Mouse (Mus musculus) thymus, adult 2 months (tissue): ENCODE measurements around the gene Gimap3. TPM values are rescaled to one million over a fixed set of nuclear protein-coding genes. Genes with fewer than 3 reads are reported as not detected.

Experiments used
- DNase-seq: peaks from one replicate; pipeline ENCODE4 v3.0.0; 2021
- H3K27ac ChIP-seq: fragments of 200-500 bp; 2 replicates; pipeline ENCODE4 v1.5.1; 2012; ENCODE audit warnings: low read length, control low read depth; ENCODE audit not compliant: control insufficient read depth, insufficient read depth
- H3K27me3 ChIP-seq: fragments of 200-500 bp; 2 replicates; pipeline ENCODE4 v1.6.1; 2012; ENCODE audit warnings: mild to moderate bottlenecking, low read length, moderate library complexity, mixed read lengths; ENCODE audit not compliant: control insufficient read depth, insufficient read depth
- H3K36me3 ChIP-seq: fragments of 200-500 bp; 2 replicates; pipeline ENCODE4 v1.6.1; 2012; ENCODE audit warnings: mild to moderate bottlenecking, low read length, moderate library complexity; ENCODE audit not compliant: control insufficient read depth, insufficient read depth
- H3K4me1 ChIP-seq: fragments of 200-500 bp; replicated peaks from 2 replicates; pipeline ENCODE4 v1.6.1; 2012; ENCODE audit warnings: low read length; ENCODE audit not compliant: control insufficient read depth, insufficient read depth
- H3K4me3 ChIP-seq: fragments of 200-500 bp; 2 replicates; pipeline ENCODE4 v1.5.1; 2012; ENCODE audit warnings: mild to moderate bottlenecking, low read length, control low read depth, moderate library complexity; ENCODE audit not compliant: control insufficient read depth, insufficient read depth
- CTCF ChIP-seq: fragments of 200-500 bp; IDR thresholded peaks from 2 replicates; pipeline ENCODE4 v1.5.1; 2012; ENCODE audit warnings: mild to moderate bottlenecking, control low read depth, low read length, moderate library complexity, borderline replicate concordance; ENCODE audit not compliant: control insufficient read depth, poor library complexity, insufficient read depth; ENCODE audit errors: extremely low read depth
- POLR2A ChIP-seq: fragments of 200-500 bp; IDR thresholded peaks from 2 replicates; pipeline ENCODE4 v1.6.1; 2012; ENCODE audit warnings: mild to moderate bottlenecking, low read length, control low read depth, moderate library complexity; ENCODE audit not compliant: control insufficient read depth, poor library complexity, insufficient read depth; ENCODE audit errors: extremely low read depth
- WGBS: fragments of 180-500 bp; shearing (Covaris S2); methylation state at CpG from one replicate; pipeline ENCODE4 v1.1.7; 2018; 5-methylcytosine and 5-hydroxymethylcytosine counted together
- polyA plus RNA-seq: library from polyadenylated mRNA; depleted of rRNA; stranded (reverse); fragments of >200 nt; gene quantifications from 2 replicates; pipeline ENCODE4 v1.2.3, GENCODE M21; 2012

Gimap3 gene
- polyA plus RNA-seq, 1 experiment: 61.3 TPM

DNA sequence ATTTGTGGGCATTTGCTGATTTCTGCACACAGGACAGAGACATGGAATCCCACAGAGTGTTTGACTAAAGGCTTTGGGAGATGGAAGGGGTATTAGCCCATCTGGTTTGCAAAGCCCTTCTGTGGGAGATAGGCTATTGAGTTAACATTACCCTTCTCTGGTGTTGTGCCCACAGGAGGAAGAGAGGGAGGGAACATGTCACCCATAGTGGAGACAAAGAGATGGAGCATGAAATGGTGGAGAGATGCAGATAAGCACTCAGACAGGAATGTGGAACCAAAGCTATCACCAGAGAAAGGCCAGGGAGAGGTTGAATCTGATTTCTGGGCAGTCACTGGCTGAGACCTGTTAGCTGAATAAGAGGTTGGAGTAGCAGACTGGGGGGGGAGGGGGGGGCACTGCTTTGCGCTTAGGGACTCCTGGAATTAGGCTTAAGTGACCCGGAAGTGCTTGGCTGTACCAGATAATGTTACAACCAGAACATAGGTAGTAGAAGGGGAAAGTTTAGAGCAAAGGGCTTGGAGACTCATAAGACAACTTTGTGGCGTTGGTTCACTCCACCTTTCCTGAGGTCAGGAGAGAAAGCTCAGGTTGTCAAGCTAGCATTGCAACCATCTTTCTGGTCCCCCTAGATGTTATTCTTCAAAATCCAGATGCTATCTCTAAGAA lies 30.0 kb downstream of the Gimap3 start:
- H3K27ac ChIP-seq: peak overlapping the region; percentile 99
- no peaks in the 10 kb centered on the region for H3K27me3 ChIP-seq
- DNase-seq: no peak
- peaks cover 14% of the 10 kb centered on the region for H3K36me3 ChIP-seq
- peaks cover 40% of the 10 kb centered on the region for H3K4me1 ChIP-seq
- TF ChIP-seq CTCF (no peak), POLR2A (no peak)
- H3K4me3 ChIP-seq: peak overlapping the region; percentile 98
- 4% methylated on average over 3 of the region's 3 CpGs for WGBS

DNA sequence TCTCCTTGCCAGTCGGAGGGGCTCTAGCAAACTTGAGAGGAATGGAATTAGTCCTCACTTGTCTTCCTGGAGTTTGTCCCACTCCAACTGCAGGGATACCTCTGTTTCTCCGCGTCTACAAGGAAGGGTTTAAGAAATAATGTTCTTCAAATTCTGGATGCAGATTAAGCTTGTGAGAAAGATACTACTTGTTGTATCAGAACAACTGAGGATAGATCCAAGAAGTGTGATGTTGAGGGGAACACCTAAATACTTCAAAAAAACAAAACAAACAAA lies 30.9 kb downstream of the Gimap3 start:
- Histone ChIP-seq H3K4me3 (peak overlapping the region; percentile 48), H3K27me3 (no peaks in the 10 kb centered on the region), H3K4me1 (peaks cover 38% of the 10 kb centered on the region), H3K27ac (peak overlapping the region; percentile 99), H3K36me3 (peaks cover 14% of the 10 kb centered on the region)
- 9% methylated on average over 3 of the region's 3 CpGs for WGBS
- DNase-seq: no peak
- TF ChIP-seq CTCF (no peak), POLR2A (no peak)

GRCm38 (mm10) chr6:48738961-48739779 lies 31.5 kb downstream of the Gimap3 start, which contains the start of gene Gimap1:
Gene Gimap1, plus strand, starts transcription at chr6:48739054.
- H3K4me1 ChIP-seq: peaks cover 40% of the 10 kb centered on the region
- peak; percentile 81 for DNase-seq
- TF ChIP-seq POLR2A (peak; percentile 93), CTCF (no peak)

DNA sequence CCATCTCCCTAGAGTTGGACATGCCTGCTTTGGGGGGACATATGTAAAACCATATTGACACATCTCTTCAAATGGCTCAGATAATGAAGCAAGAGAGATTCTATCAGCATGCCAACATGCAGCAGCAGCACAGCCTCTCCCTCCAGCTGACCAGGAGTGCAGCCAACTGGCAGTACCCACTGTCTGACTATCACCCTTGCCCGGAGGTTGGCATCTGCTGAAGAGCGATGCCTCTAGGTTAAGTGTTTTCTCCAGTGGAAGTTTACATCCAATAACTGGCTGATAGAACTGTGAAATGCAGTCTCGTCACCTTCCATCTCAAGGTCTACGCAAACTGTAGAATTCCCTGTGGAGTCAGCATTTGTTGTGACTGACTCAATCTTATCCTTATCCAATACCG lies 33.0 kb downstream of the Gimap3 start:
- TF ChIP-seq CTCF: no peak
- TF ChIP-seq POLR2A: no peak
- H3K36me3 ChIP-seq: peaks cover 9% of the 10 kb centered on the region
- no peaks in the 10 kb centered on the region for H3K27me3 ChIP-seq
- peaks cover 34% of the 10 kb centered on the region for H3K4me1 ChIP-seq
- H3K27ac ChIP-seq: peak overlapping the region; percentile 93
- no peak for DNase-seq
- WGBS: 80% methylated on average over 5 of the region's 5 CpGs
- peak overlapping the region; percentile 45 for H3K4me3 ChIP-seq

More at GRCm38 (mm10) chr6:48738961-48739779, 31.5 kb downstream of the Gimap3 start, which contains the start of gene Gimap1:
- H3K27ac ChIP-seq: peak within 1 kb of the TSS; percentile 99
- H3K36me3 ChIP-seq: peaks cover 14% of the 10 kb centered on the region
- peak within 1 kb of the TSS; percentile 93 for H3K4me3 ChIP-seq
- H3K27me3 ChIP-seq: no peaks in the 10 kb centered on the region
- WGBS: 2% methylated on average over 15 of the region's 15 CpGs

DNA sequence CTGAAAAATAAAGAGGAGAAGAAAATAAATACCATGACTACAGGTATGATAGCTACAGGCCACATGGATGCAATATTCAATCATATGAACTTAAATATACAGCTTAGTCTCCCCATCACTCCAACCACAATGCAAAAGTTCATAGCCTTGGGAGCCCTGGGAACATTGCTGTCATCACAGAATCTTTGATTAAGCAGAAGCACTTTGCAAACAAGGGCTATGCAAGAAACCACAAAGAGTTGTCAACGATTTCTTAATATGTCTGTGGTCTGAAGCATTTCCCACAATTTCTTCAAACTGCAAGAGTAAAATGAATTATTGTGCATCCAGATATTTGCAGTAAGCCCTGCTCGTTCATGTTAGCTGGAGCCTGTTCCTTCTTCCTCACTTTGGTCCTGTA lies 33.6 kb downstream of the Gimap3 start:
- WGBS: 4% methylated on average over 2 of the region's 2 CpGs
- peak overlapping the region; percentile 93 for H3K27ac ChIP-seq

GRCm38 (mm10) chr6:48733660-48734059 lies 37.0 kb downstream of the Gimap3 start:
- peaks cover 27% of the 10 kb centered on the region for H3K4me1 ChIP-seq

More for the DNA sequence above, 33.6 kb downstream of the Gimap3 start:
- no peaks in the 10 kb centered on the region for H3K27me3 ChIP-seq
- H3K36me3 ChIP-seq: peaks cover 2% of the 10 kb centered on the region
- DNase-seq: no peak
- TF ChIP-seq POLR2A (no peak), CTCF (no peak)
- no peak overlapping the region for H3K4me3 ChIP-seq
- H3K4me1 ChIP-seq: peaks cover 28% of the 10 kb centered on the region

DNA sequence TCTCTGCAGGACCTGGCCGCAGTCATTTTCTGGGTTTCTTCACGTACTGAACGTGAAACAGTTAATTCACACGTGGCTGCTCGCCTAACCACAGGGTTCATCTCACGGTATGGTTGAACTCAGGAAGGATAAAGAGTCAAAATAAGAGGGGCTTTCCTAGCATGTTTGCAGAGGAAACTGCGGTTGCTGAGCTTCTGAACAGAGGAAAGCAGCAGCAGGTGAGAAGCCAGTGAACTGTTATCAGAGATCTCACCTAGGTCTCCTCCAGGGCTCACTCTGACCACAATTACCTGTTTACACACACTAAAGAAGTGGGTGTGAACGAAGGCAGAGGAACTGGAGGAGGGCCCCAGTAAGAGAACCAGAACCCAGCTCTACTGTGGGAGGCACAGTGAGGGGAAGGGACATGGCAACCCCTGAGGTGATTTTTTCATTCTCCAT lies 37.8 kb downstream of the Gimap3 start:
- Histone ChIP-seq H3K27me3 (no peaks in the 10 kb centered on the region), H3K4me1 (peaks cover 33% of the 10 kb centered on the region), H3K27ac (peak overlapping the region; percentile 92), H3K4me3 (peak overlapping the region; percentile 22), H3K36me3 (no peaks in the 10 kb centered on the region)
- WGBS: under 1% methylated on average over 8 of the region's 8 CpGs
- DNase-seq: peak; percentile 83
- TF ChIP-seq CTCF (no peak), POLR2A (no peak)

More at GRCm38 (mm10) chr6:48733660-48734059, 37.0 kb downstream of the Gimap3 start:
- Histone ChIP-seq H3K27me3 (no peaks in the 10 kb centered on the region), H3K27ac (peak overlapping the region; percentile 83), H3K4me3 (no peak overlapping the region), H3K36me3 (no peaks in the 10 kb centered on the region)
- TF ChIP-seq CTCF: no peak
- no peak for TF ChIP-seq POLR2A
- no peak for DNase-seq
- 86% methylated on average over 1 of the region's 1 CpGs for WGBS
